Mouse (Mus musculus): ENCODE data around the gene Abi2. TPM values are rescaled to one million over a fixed set of nuclear protein-coding genes. Genes with fewer than 3 reads are reported as not detected.
"Not testable (repeated sequence)": the region's sequence is repeated elsewhere in the genome, so short reads cannot be mapped to it uniquely, and the experiment has no call there.

The Abi2 gene
- polyA plus RNA-seq, 1 experiment from 2014 or later: 34.5 TPM

DNA sequence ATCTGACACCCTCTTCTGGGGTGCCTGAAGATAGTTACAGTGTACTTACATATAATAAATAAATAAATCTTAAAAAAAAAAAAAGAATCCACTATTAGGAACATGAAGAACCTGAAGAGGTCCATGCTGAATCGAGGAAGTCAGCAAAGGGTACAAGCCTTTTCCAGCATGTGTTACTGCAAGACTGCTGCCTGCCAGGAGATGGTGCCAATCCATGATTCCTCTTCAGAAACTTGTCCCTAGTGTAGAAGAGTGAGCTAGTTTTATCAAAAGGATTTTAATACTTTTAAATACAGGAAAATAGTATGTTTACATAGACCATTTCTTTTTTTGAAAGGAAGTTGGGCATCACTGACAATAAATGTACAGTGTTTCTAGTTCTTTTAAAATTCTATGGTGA lies 14.5 kb downstream of the Abi2 start:
- DNase-seq (ENCODE audit: low spot score): no peak
- WGBS: 90% methylated on average over 1 of the region's 1 CpGs
- no peaks in the 10 kb centered on the region for H3K36me3 ChIP-seq (ENCODE audit: control insufficient read depth, insufficient read depth, low read length)

DNA sequence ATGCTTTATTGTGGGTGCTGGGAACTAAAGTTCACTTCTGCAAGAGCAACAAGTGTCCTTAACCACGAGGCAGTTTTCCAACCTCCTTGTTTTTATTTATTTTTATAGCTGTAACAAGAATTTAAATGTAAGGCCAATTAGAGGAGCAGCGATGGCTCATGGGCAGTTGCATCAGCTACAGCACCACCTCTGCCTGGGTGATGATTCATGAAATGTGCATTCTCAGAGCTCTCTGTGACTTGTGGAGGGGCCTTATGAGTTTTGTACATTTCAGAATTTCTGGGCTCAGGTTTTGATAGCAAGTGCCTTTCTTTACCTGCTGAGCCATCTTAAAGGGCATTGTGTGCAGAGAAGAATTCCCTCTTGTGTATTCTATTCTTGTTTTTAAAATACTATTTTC lies 18.9 kb downstream of the Abi2 start:
- H3K27me3 ChIP-seq (ENCODE audit: control insufficient read depth, insufficient read depth, low read length): no peaks in the 10 kb centered on the region
- DNase-seq (ENCODE audit: low spot score): no peak
- H3K4me1 ChIP-seq (ENCODE audit: control insufficient read depth, insufficient read depth, low read length): no peaks in the 10 kb centered on the region
- WGBS: 96% methylated on average over 2 of the region's 2 CpGs
- no peak overlapping the region for H3K4me3 ChIP-seq (ENCODE audit: low read depth, low read length)
- no peaks in the 10 kb centered on the region for H3K9me3 ChIP-seq (ENCODE audit: control insufficient read depth, low read length)
- no peak for ATAC-seq (ENCODE audit: insufficient number of reproducible peaks, low FRiP score, low TSS enrichment, low read depth)
- H3K9ac ChIP-seq (ENCODE audit: low read length): no peak overlapping the region
- no peak overlapping the region for H3K4me2 ChIP-seq (ENCODE audit: low read depth, severe bottlenecking)
- H3K36me3 ChIP-seq (ENCODE audit: control insufficient read depth, insufficient read depth, low read length): no peaks in the 10 kb centered on the region
- no peak overlapping the region for H3K27ac ChIP-seq (replicated peaks; ENCODE audit: low read depth, low read length)

More for the DNA sequence above, 14.5 kb downstream of the Abi2 start:
- Histone ChIP-seq H3K4me3 (ENCODE audit: low read depth, low read length) (no peak overlapping the region), H3K9me3 (ENCODE audit: control insufficient read depth, low read length) (no peaks in the 10 kb centered on the region), H3K4me2 (ENCODE audit: low read depth, severe bottlenecking) (no peak overlapping the region), H3K4me1 (ENCODE audit: control insufficient read depth, insufficient read depth, low read length) (no peaks in the 10 kb centered on the region), H3K27ac (replicated peaks; ENCODE audit: low read depth, low read length) (no peak overlapping the region), H3K9ac (ENCODE audit: low read length) (no peak overlapping the region), H3K27me3 (ENCODE audit: control insufficient read depth, insufficient read depth, low read length) (no peaks in the 10 kb centered on the region)
- ATAC-seq (ENCODE audit: insufficient number of reproducible peaks, low FRiP score, low TSS enrichment, low read depth): no peak

DNA sequence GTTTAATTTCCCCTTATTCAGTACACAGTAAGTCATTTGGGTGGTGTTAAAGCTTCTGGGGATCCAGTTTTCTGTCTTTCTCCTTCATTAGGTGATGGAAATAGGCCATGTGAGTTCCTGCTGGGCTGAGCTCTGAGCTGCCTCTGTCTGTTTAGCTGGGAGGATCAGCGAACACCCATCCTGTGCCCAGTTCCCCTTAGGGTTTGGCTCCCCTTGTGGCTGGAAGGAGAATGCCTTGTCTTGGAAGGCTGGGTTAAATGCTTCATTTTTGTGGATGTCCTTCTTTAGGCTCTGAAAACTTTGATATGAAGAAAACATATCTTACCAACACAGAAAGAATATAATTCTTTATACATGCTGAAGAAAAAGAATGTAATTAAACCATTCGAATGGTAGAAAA lies 19.5 kb downstream of the Abi2 start:
- Histone ChIP-seq H3K9me3 (ENCODE audit: control insufficient read depth, low read length) (no peaks in the 10 kb centered on the region), H3K4me2 (ENCODE audit: low read depth, severe bottlenecking) (no peak overlapping the region), H3K27me3 (ENCODE audit: control insufficient read depth, insufficient read depth, low read length) (no peaks in the 10 kb centered on the region), H3K36me3 (ENCODE audit: control insufficient read depth, insufficient read depth, low read length) (no peaks in the 10 kb centered on the region), H3K9ac (ENCODE audit: low read length) (no peak overlapping the region), H3K4me3 (ENCODE audit: low read depth, low read length) (no peak overlapping the region), H3K4me1 (ENCODE audit: control insufficient read depth, insufficient read depth, low read length) (no peaks in the 10 kb centered on the region), H3K27ac (replicated peaks; ENCODE audit: low read depth, low read length) (no peak overlapping the region)
- WGBS: 78% methylated on average over 2 of the region's 2 CpGs
- DNase-seq (ENCODE audit: low spot score): no peak
- ATAC-seq (ENCODE audit: insufficient number of reproducible peaks, low FRiP score, low TSS enrichment, low read depth): no peak

DNA sequence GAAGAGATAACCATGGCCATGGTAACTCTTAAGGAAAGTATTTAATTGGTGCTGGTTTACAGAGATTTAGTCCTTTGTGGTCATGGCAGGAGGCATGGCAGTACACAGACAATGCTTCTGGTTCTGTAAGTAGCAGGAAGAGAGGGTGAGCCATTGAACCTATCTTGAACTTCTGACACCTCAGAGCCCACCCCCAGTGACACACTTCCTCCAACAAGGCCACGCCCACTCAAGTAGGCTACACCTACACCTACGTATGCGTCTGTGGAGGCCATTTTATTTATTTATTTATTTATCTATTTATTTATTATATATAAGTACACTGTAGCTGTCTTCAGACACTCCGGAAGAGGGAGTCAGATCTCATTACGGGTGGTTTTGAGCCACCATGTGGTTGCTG lies 22.1 kb downstream of the Abi2 start:
- Histone ChIP-seq H3K9me3 (ENCODE audit: control insufficient read depth, low read length) (no peaks in the 10 kb centered on the region), H3K27me3 (ENCODE audit: control insufficient read depth, insufficient read depth, low read length) (no peaks in the 10 kb centered on the region), H3K27ac (replicated peaks; ENCODE audit: low read depth, low read length) (no peak overlapping the region), H3K9ac (ENCODE audit: low read length) (no peak overlapping the region), H3K4me1 (ENCODE audit: control insufficient read depth, insufficient read depth, low read length) (no peaks in the 10 kb centered on the region), H3K36me3 (ENCODE audit: control insufficient read depth, insufficient read depth, low read length) (no peaks in the 10 kb centered on the region), H3K4me2 (ENCODE audit: low read depth, severe bottlenecking) (no peak overlapping the region), H3K4me3 (ENCODE audit: low read depth, low read length) (no peak overlapping the region)
- 90% methylated on average over 5 of the region's 5 CpGs for WGBS
- DNase-seq (ENCODE audit: low spot score) (no peak), ATAC-seq (ENCODE audit: insufficient number of reproducible peaks, low FRiP score, low TSS enrichment, low read depth) (no peak)

DNA sequence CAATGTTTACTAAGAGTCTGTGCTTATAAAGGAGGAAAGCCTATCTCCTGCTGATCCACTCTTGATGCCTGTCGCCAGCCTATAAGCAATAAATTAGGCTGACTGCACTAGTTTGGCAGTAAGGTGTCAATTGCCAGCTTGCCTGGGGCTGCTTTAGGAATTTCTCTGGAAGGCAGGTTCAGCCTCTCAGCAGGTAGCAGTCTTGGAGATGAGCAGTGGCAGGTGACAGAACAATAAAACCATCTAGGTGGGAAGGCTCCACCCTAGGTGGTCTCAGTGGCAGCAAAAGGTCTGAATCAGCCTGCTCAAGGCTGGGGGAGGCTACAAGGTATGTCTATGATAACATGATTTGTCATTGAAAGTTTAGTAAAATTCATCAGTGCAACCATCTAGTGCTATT lies 23.1 kb downstream of the Abi2 start:
- H3K27ac ChIP-seq (replicated peaks; ENCODE audit: low read depth, low read length): no peak overlapping the region
- H3K27me3 ChIP-seq (ENCODE audit: control insufficient read depth, insufficient read depth, low read length): no peaks in the 10 kb centered on the region
- no peaks in the 10 kb centered on the region for H3K9me3 ChIP-seq (ENCODE audit: control insufficient read depth, low read length)
- no peaks in the 10 kb centered on the region for H3K4me1 ChIP-seq (ENCODE audit: control insufficient read depth, insufficient read depth, low read length)
- no peak for DNase-seq (ENCODE audit: low spot score)
- 17% methylated on average over 1 of the region's 1 CpGs for WGBS
- no peak overlapping the region for H3K4me3 ChIP-seq (ENCODE audit: low read depth, low read length)
- no peak overlapping the region for H3K4me2 ChIP-seq (ENCODE audit: low read depth, severe bottlenecking)
- no peak overlapping the region for H3K9ac ChIP-seq (ENCODE audit: low read length)
- H3K36me3 ChIP-seq (ENCODE audit: control insufficient read depth, insufficient read depth, low read length): no peaks in the 10 kb centered on the region
- no peak for ATAC-seq (ENCODE audit: insufficient number of reproducible peaks, low FRiP score, low TSS enrichment, low read depth)

DNA sequence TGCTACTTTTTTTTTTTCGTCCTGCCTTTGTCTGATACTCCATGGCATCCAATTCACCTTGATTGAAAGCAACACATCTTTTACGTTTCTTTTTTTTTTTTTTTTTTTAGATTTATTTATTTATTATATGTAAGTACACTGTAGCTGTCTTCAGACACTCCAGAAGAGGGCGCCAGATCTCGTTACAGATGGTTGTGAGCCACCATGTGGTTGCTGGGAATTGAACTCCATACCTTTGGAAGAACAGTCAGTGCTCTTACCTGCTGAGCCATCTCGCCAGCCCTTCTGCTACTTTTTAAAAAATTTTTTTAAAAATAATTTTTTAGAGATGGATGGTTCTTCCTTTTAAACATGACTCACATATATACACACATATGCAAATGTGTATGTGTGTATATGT lies 32.0 kb downstream of the Abi2 start:
- H3K9ac ChIP-seq (ENCODE audit: low read length); H3K36me3 ChIP-seq (ENCODE audit: control insufficient read depth, insufficient read depth, low read length); H3K4me1 ChIP-seq (ENCODE audit: control insufficient read depth, insufficient read depth, low read length); H3K4me3 ChIP-seq (ENCODE audit: low read depth, low read length); H3K9me3 ChIP-seq (ENCODE audit: control insufficient read depth, low read length); H3K27me3 ChIP-seq (ENCODE audit: control insufficient read depth, insufficient read depth, low read length); DNase-seq (ENCODE audit: low spot score); ATAC-seq (ENCODE audit: insufficient number of reproducible peaks, low FRiP score, low TSS enrichment, low read depth); H3K27ac ChIP-seq (replicated peaks; ENCODE audit: low read depth, low read length); H3K4me2 ChIP-seq (ENCODE audit: low read depth, severe bottlenecking): not testable (repeated sequence)
- 73% methylated on average over 5 of the region's 5 CpGs for WGBS

DNA sequence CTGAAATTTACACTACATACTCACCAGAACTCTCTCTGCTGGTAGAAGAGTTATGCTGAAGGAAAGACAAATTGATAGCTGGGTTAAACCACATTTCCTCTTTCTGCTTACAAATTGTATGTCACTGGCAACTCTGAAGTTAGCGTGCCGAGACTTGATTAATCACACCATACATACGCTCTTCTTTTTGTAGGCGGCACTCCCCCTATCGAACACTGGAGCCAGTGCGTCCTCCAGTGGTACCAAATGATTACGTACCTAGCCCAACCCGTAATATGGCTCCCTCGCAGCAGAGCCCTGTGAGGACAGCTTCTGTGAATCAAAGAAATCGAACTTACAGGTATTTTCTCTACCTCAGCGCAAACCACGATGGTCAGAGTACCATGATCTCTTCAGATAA lies 37.6 kb downstream of the Abi2 start:
- WGBS: 87% methylated on average over 12 of the region's 12 CpGs
- H3K27ac ChIP-seq (replicated peaks; ENCODE audit: low read depth, low read length): no peak overlapping the region
- no peak for ATAC-seq (ENCODE audit: insufficient number of reproducible peaks, low FRiP score, low TSS enrichment, low read depth)
- no peaks in the 10 kb centered on the region for H3K27me3 ChIP-seq (ENCODE audit: control insufficient read depth, insufficient read depth, low read length)
- no peaks in the 10 kb centered on the region for H3K4me1 ChIP-seq (ENCODE audit: control insufficient read depth, insufficient read depth, low read length)
- H3K9ac ChIP-seq (ENCODE audit: low read length): no peak overlapping the region
- H3K4me2 ChIP-seq (ENCODE audit: low read depth, severe bottlenecking): no peak overlapping the region
- H3K4me3 ChIP-seq (ENCODE audit: low read depth, low read length): no peak overlapping the region
- H3K9me3 ChIP-seq (ENCODE audit: control insufficient read depth, low read length): no peaks in the 10 kb centered on the region
- no peak for DNase-seq (ENCODE audit: low spot score)
- no peaks in the 10 kb centered on the region for H3K36me3 ChIP-seq (ENCODE audit: control insufficient read depth, insufficient read depth, low read length)

DNA sequence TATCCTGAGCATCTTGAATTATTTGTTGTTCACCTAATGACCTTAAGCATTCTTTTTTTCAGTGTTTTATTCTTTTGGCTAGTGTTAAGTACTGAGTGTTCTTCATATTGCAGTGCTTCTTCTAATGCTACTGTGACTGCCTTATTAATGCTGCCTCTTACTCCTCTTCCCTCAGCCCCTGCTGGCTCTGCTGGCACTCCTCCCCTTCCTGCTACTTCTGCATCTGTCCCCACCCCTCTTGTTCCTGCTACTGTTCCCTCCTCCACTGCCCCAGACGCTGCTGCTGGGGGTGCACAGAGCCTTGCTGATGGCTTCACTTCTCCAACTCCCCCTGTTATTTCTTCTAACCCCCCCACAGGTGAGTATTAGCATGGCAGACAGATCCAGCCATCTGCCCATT lies 40.5 kb downstream of the Abi2 start:
- Histone ChIP-seq H3K4me1 (ENCODE audit: control insufficient read depth, insufficient read depth, low read length) (no peaks in the 10 kb centered on the region), H3K4me3 (ENCODE audit: low read depth, low read length) (no peak overlapping the region), H3K27ac (replicated peaks; ENCODE audit: low read depth, low read length) (no peak overlapping the region), H3K36me3 (ENCODE audit: control insufficient read depth, insufficient read depth, low read length) (no peaks in the 10 kb centered on the region), H3K27me3 (ENCODE audit: control insufficient read depth, insufficient read depth, low read length) (no peaks in the 10 kb centered on the region), H3K9me3 (ENCODE audit: control insufficient read depth, low read length) (no peaks in the 10 kb centered on the region), H3K9ac (ENCODE audit: low read length) (no peak overlapping the region), H3K4me2 (ENCODE audit: low read depth, severe bottlenecking) (no peak overlapping the region)
- ATAC-seq (ENCODE audit: insufficient number of reproducible peaks, low FRiP score, low TSS enrichment, low read depth) (no peak), DNase-seq (ENCODE audit: low spot score) (no peak)
- WGBS: 37% methylated on average over 1 of the region's 1 CpGs

DNA sequence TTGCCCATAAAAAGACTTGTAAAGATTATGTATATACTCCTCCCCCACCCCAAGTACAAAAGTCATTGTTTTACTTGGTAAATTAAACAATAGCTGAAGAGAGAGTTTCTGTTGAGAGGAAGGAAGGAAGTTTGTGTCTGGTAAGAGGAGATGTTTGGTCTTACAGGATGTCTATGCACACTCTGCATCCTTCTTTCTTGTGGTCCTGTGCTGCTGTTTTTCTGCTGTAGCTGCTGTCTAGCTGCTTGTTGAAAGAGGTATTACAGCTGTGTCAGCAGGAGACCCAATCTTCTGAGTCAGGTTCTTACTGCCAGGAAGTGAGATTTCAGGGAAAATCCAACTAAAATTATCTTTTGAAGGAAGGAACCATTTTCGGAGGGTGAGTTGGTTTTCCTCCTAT lies 51.2 kb downstream of the Abi2 start:
- no peaks in the 10 kb centered on the region for H3K27me3 ChIP-seq (ENCODE audit: control insufficient read depth, insufficient read depth, low read length)
- ATAC-seq (ENCODE audit: insufficient number of reproducible peaks, low FRiP score, low TSS enrichment, low read depth) (no peak), DNase-seq (ENCODE audit: low spot score) (no peak)
- H3K4me1 ChIP-seq (ENCODE audit: control insufficient read depth, insufficient read depth, low read length): no peaks in the 10 kb centered on the region
- no peak overlapping the region for H3K9ac ChIP-seq (ENCODE audit: low read length)
- WGBS: 100% methylated on average over 1 of the region's 1 CpGs
- H3K4me3 ChIP-seq (ENCODE audit: low read depth, low read length): no peak overlapping the region
- no peaks in the 10 kb centered on the region; the same call in 1 of the 2 replicates for H3K36me3 ChIP-seq (ENCODE audit: control insufficient read depth, insufficient read depth, low read length)
- no peaks in the 10 kb centered on the region for H3K9me3 ChIP-seq (ENCODE audit: control insufficient read depth, low read length)
- H3K4me2 ChIP-seq (ENCODE audit: low read depth, severe bottlenecking): no peak overlapping the region
- no peak overlapping the region for H3K27ac ChIP-seq (replicated peaks; ENCODE audit: low read depth, low read length)

Measured in limb, embryonic 11.5 days (tissue).